Comparison of ENCODE assay signal across 23 mouse cellular contexts in genomic region chr6:120568257-120568656, GRCm38 (mm10). TPM values are rescaled to one million over a fixed set of nuclear protein-coding genes. Genes with fewer than 3 reads are reported as not detected.
A peak's percentile ranks its signal among the peaks of the same experiment; 100 is the strongest.
DNase-seq lines count a peak whose midpoint lies in the region; ATAC-seq and TF ChIP-seq lines count a peak whose summit lies in the region.
"Had no signal": no experiment of that assay in that cellular context is flagged by ENCODE, and none has a peak within 500 bp of the region (broad histone marks: within the 10 kb centered on the region; RNA-seq: fewer than 3 reads in every experiment).

No protein-coding gene starts in this region.

- no peak overlapping the region for H3K4me2 ChIP-seq in liver, embryonic 12.5 days
- H3K4me2 ChIP-seq: embryonic facial prominence, embryonic 12.5 days; embryonic facial prominence, embryonic 15.5 days; heart, embryonic 13.5 days; hindbrain, embryonic 14.5 days had no signal

- no peak for TF ChIP-seq RAD21 in MEL (IDR thresholded peaks at IDR 0.05; ENCODE audit: low read depth, low read length)

- no peak overlapping the region for H3K9ac ChIP-seq in MEL (ENCODE audit: control insufficient read depth, low read depth, low read length, poor library complexity, severe bottlenecking)
- H3K9ac ChIP-seq in liver, embryonic 12.5 days: 0 out of 2 replicates have a peak overlapping the region, but pooled peaks have one; percentile 7
- no peak overlapping the region for H3K9ac ChIP-seq in heart, adult 2 months (ENCODE audit: low read depth, low read length)
- H3K9ac ChIP-seq: embryonic facial prominence, embryonic 12.5 days; embryonic facial prominence, embryonic 15.5 days; forebrain, postnatal 0 days; heart, embryonic 13.5 days; hindbrain, embryonic 14.5 days had no signal

- H3K9me3 ChIP-seq in MEL (replicated peaks; ENCODE audit: insufficient read depth, low read length): no peaks in the 10 kb centered on the region
- no peaks in the 10 kb centered on the region for H3K9me3 ChIP-seq in liver, embryonic 12.5 days (replicated peaks)
- H3K9me3 ChIP-seq: embryonic facial prominence, embryonic 12.5 days; embryonic facial prominence, embryonic 15.5 days; heart, embryonic 10.5 days; heart, embryonic 13.5 days had no signal

- H3K4me3 ChIP-seq in spleen, adult 2 months (ENCODE audit: extremely low read depth, insufficient read depth, insufficient read length): no peak overlapping the region
- no peak overlapping the region for H3K4me3 ChIP-seq in MEL (ENCODE audit: control insufficient read depth in 1 of 2, insufficient read depth in 1 of 2, low read depth in 2 of 2, low read length in 2 of 2)
- H3K4me3 ChIP-seq in liver, embryonic 12.5 days: no peak overlapping the region
- no peak overlapping the region for H3K4me3 ChIP-seq in heart, adult 2 months
- H3K4me3 ChIP-seq: embryonic facial prominence, embryonic 12.5 days; embryonic facial prominence, embryonic 15.5 days; gastrocnemius, adult 2 months; heart, embryonic 10.5 days; heart, embryonic 13.5 days had no signal

- H3K4me1 ChIP-seq in spleen, adult 2 months (ENCODE audit: control insufficient read depth, insufficient read depth, insufficient read length): peaks cover 14% of the 10 kb centered on the region; the same call in 1 of the 2 replicates
- no peaks in the 10 kb centered on the region for H3K4me1 ChIP-seq in MEL (ENCODE audit: control insufficient read depth in 1 of 2, insufficient read depth in 2 of 2, low read length in 2 of 2)
- peaks cover 19% of the 10 kb centered on the region for H3K4me1 ChIP-seq in liver, embryonic 12.5 days
- no peaks in the 10 kb centered on the region; the same call in 1 of the 2 replicates for H3K4me1 ChIP-seq in heart, adult 2 months (ENCODE audit: control insufficient read depth, insufficient read depth, low read length)
- H3K4me1 ChIP-seq: heart, embryonic 10.5 days had no signal

- H3K79me2 ChIP-seq in MEL (ENCODE audit: control insufficient read depth, insufficient read depth, low read length, poor library complexity): no peaks in the 10 kb centered on the region
- H3K79me2 ChIP-seq in heart, adult 2 months (replicated peaks; ENCODE audit: control insufficient read depth, insufficient read depth, low read length): no peaks in the 10 kb centered on the region

- H3K27me3 ChIP-seq in spleen, adult 2 months (ENCODE audit: control insufficient read depth, insufficient read depth, low read length): no peaks in the 10 kb centered on the region
- no peaks in the 10 kb centered on the region for H3K27me3 ChIP-seq in MEL (ENCODE audit: control insufficient read depth in 1 of 2, insufficient read depth in 2 of 2, low read length in 2 of 2)
- 0 out of 2 replicates have a peak, but pooled peaks cover 4% of the 10 kb centered on the region for H3K27me3 ChIP-seq in liver, embryonic 12.5 days (replicated peaks)
- no peaks in the 10 kb centered on the region for H3K27me3 ChIP-seq in heart, adult 2 months (ENCODE audit: control insufficient read depth, insufficient read depth, low read length)
- H3K27me3 ChIP-seq: embryonic facial prominence, embryonic 12.5 days; embryonic facial prominence, embryonic 15.5 days; heart, embryonic 13.5 days had no signal

- no peak for TF ChIP-seq EP300 in MEL (IDR thresholded peaks at IDR 0.05; ENCODE audit: low read depth in 1 of 2, low read length in 2 of 2)
- no peak for TF ChIP-seq EP300 in heart, adult 2 months (IDR thresholded peaks at IDR 0.05; ENCODE audit: insufficient read depth, low read depth, low read length)

- H3K27ac ChIP-seq in spleen, adult 2 months (ENCODE audit: insufficient read depth, low read length): peak overlapping the region; percentile 83; the same call in 1 of the 2 replicates
- H3K27ac ChIP-seq in MEL (ENCODE audit: control insufficient read depth, low read depth, low read length): no peak overlapping the region
- peak overlapping the region; percentile 41; the same call in 1 of the 2 replicates for H3K27ac ChIP-seq in liver, embryonic 12.5 days
- no peak overlapping the region for H3K27ac ChIP-seq in heart, adult 2 months
- H3K27ac ChIP-seq: embryonic facial prominence, embryonic 12.5 days; embryonic facial prominence, embryonic 15.5 days; gastrocnemius, adult 2 months; heart, embryonic 10.5 days; heart, embryonic 13.5 days; hindbrain, embryonic 14.5 days; hindbrain, postnatal 0 days had no signal

- no peak for TF ChIP-seq CTCF in spleen, adult 2 months (IDR thresholded peaks at IDR 0.05; ENCODE audit: extremely low read depth, insufficient read depth, insufficient read length, insufficient replicate concordance)
- no peak for TF ChIP-seq CTCF in MEL (IDR thresholded peaks at IDR 0.05 in 2 of 3, conservative IDR thresholded peaks at IDR 0.05 in 1 of 3; ENCODE audit: control insufficient read depth in 1 of 3, insufficient read depth in 1 of 3, low read depth in 2 of 3, low read length in 3 of 3, poor library complexity in 1 of 3, severe bottlenecking in 1 of 3)
- TF ChIP-seq CTCF in heart, adult 2 months (IDR thresholded peaks at IDR 0.05): no peak

- intact Hi-C loops in heart, adult 2 months (cut with DNase I): no loop called here

- H3K36me3 ChIP-seq in spleen, adult 2 months (ENCODE audit: control insufficient read depth, insufficient read depth, low read length): no peaks in the 10 kb centered on the region
- H3K36me3 ChIP-seq in MEL (ENCODE audit: control insufficient read depth in 1 of 2, insufficient read depth in 2 of 2, low read length in 2 of 2): no peaks in the 10 kb centered on the region
- no peaks in the 10 kb centered on the region for H3K36me3 ChIP-seq in liver, embryonic 12.5 days
- no peaks in the 10 kb centered on the region for H3K36me3 ChIP-seq in heart, adult 2 months (ENCODE audit: control insufficient read depth, insufficient read depth, low read length)
- H3K36me3 ChIP-seq: embryonic facial prominence, embryonic 12.5 days; embryonic facial prominence, embryonic 15.5 days; heart, embryonic 10.5 days; heart, embryonic 13.5 days had no signal

- no peak for DNase-seq in spleen, adult 2 months (ENCODE audit: low read depth in 1 of 2, low spot score in 2 of 2)
- DNase-seq in spleen, adult 18-20 months: no peak
- no peak for DNase-seq in MEL (ENCODE audit: low read depth, low spot score)
- DNase-seq in naive thymus-derived CD4-positive, alpha-beta T cell, adult 2 months (ENCODE audit: low read depth): peak; percentile 10
- no peak for DNase-seq in heart, adult 2 months
- no peak for DNase-seq in lung, postnatal 10 days
- DNase-seq: adrenal gland, adult 8-10 months; adrenal gland, postnatal 25 days; cerebellum, adult 11 months; cerebellum, adult 2 months; cerebellum, adult 9-11 months; cerebellum, postnatal 25 days; forebrain, postnatal 0 days; gastrocnemius, adult 2 months; heart, postnatal 4 days had no signal

- no peak for TF ChIP-seq POLR2A in spleen, adult 2 months (IDR thresholded peaks at IDR 0.05; ENCODE audit: low read depth, low read length)
- TF ChIP-seq POLR2A in MEL (IDR thresholded peaks at IDR 0.05; ENCODE audit: control insufficient read depth in 1 of 2, insufficient read depth in 1 of 2, low read depth in 1 of 2, low read length in 2 of 2, poor library complexity in 1 of 2): no peak
- TF ChIP-seq POLR2A in heart, adult 2 months (IDR thresholded peaks at IDR 0.05; ENCODE audit: insufficient read depth, low read depth, low read length): no peak

- 79% methylated on average over 1 of the region's 1 CpGs for WGBS in spleen, adult 2 months
- WGBS in liver, embryonic 12.5 days (ENCODE audit: insufficient replicate concordance): 59% methylated on average over 1 of the region's 1 CpGs
- WGBS in heart, adult 2 months: 85% methylated on average over 1 of the region's 1 CpGs

- no peak for ATAC-seq in liver, embryonic 12.5 days
- ATAC-seq: forebrain, embryonic 14.5 days; forebrain, postnatal 0 days; hindbrain, postnatal 0 days had no signal

TF ChIP-seq in MEL, 35 proteins besides CTCF, POLR2A, EP300 and RAD21:
- TF ChIP-seq TBP (IDR thresholded peaks at IDR 0.05; ENCODE audit: low read depth, low read length) (peak; percentile 79), ZC3H11A (IDR thresholded peaks at IDR 0.05; ENCODE audit: low read depth, low read length) (no peak)

RNA-seq across cellular contexts. Expression of gene Hdhd5, which starts 37.1 kb away (rescaled TPM):
- polyA plus RNA-seq in spleen, adult 2 months (2012; rRNA removed): 25.2 and 25.3 TPM in 2 replicates
- total RNA-seq in MEL (2012; rRNA removed): 17.4 and 19.9 TPM in 2 replicates
- polyA plus RNA-seq in MEL (2012; ENCODE audit: insufficient read depth in 1 of 2, insufficient read length in 2 of 2, low read depth in 1 of 2, low replicate concordance in 2 of 2, missing spikeins in 1 of 2): 10 to 100 TPM in 1 of 2 experiments, not detected in 1; 17.8 TPM
- polyA plus RNA-seq in liver, embryonic 12.5 days (2016; fragmentation: Nextera tagmentation; extraction: Ambion mirVana): 15.6 and 16.0 TPM in 2 replicates
- total RNA-seq in heart, adult 2 months (2021): 10 to 100 TPM; 17.1 to 18.4 TPM
- polyA plus RNA-seq in heart, adult 2 months (2012; rRNA removed): 29.9 and 38.7 TPM in 2 replicates

Comparison
In these comparisons a context has a peak if more than half of its experiments do, and no peak if none do; other contexts are left out.
1. H3K27ac ChIP-seq: peak in spleen, adult 2 months (single experiment) and liver, embryonic 12.5 days (single experiment); none in MEL (single experiment) and heart, adult 2 months (single experiment).